Comparison of ENCODE assay signal across 11 mouse cellular contexts in genomic region chr6:31638434-31639220, GRCm38 (mm10).
DNase-seq lines count a peak whose midpoint lies in the region; ATAC-seq lines count a peak whose summit lies in the region.
"Had no signal": no experiment of that assay in that cellular context is flagged by ENCODE, and none has a peak within 500 bp of the region (broad histone marks: within the 10 kb centered on the region; RNA-seq: fewer than 3 reads in every experiment).

No protein-coding gene starts in this region.

- H3K4me3 ChIP-seq in hindbrain, embryonic 15.5 days: no peak overlapping the region
- H3K4me3 ChIP-seq: embryonic facial prominence, embryonic 12.5 days; stomach, embryonic 15.5 days had no signal

- 36% methylated on average over 13 of the region's 13 CpGs for WGBS in hindbrain, embryonic 15.5 days

- H3K4me1 ChIP-seq in hindbrain, embryonic 15.5 days (replicated peaks): peaks cover 8% of the 10 kb centered on the region; the same call in 1 of the 2 replicates

- ATAC-seq in hindbrain, embryonic 15.5 days (ENCODE audit: low FRiP score, low read depth): no peak
- ATAC-seq: Patski had no signal

- H3K27ac ChIP-seq in hindbrain, embryonic 15.5 days (replicated peaks): no peak overlapping the region
- H3K27ac ChIP-seq: embryonic facial prominence, embryonic 12.5 days; stomach, embryonic 15.5 days had no signal

- H3K4me2 ChIP-seq in hindbrain, embryonic 15.5 days: 0 out of 2 replicates have a peak overlapping the region, but pooled peaks have one; percentile 12
- H3K4me2 ChIP-seq: embryonic facial prominence, embryonic 12.5 days; stomach, embryonic 15.5 days had no signal

- no peaks in the 10 kb centered on the region for H3K9me3 ChIP-seq in hindbrain, embryonic 15.5 days
- H3K9me3 ChIP-seq: embryonic facial prominence, embryonic 12.5 days; stomach, embryonic 15.5 days had no signal

- no peak overlapping the region for H3K9ac ChIP-seq in hindbrain, embryonic 15.5 days
- H3K9ac ChIP-seq: embryonic facial prominence, embryonic 12.5 days; stomach, embryonic 15.5 days had no signal

- peak; percentile 16 for DNase-seq in embryo, embryonic 10 days (ENCODE audit: low spot score)
- no peak for DNase-seq in embryo, embryonic 11 days
- peak; percentile 27 for DNase-seq in layer of hippocampus, adult 11-12 months (ENCODE audit: low spot score)
- no peak for DNase-seq in layer of hippocampus, adult 18-20 months (ENCODE audit: low spot score in 2 of 2)
- DNase-seq in R1 (ENCODE audit: low read depth, low spot score): peak; percentile 74
- no peak for DNase-seq in thymus, postnatal 14 days
- DNase-seq in spleen, adult 18-20 months: no peak

- no peaks in the 10 kb centered on the region for H3K36me3 ChIP-seq in hindbrain, embryonic 15.5 days
- H3K36me3 ChIP-seq: embryonic facial prominence, embryonic 12.5 days; stomach, embryonic 15.5 days had no signal

- peaks cover 6% of the 10 kb centered on the region; the same call in 1 of the 2 replicates for H3K27me3 ChIP-seq in hindbrain, embryonic 15.5 days
- H3K27me3 ChIP-seq: Patski; stomach, embryonic 15.5 days had no signal

Comparison
In these comparisons a context has a peak if more than half of its experiments do, and no peak if none do; other contexts are left out.
1. DNase-seq: peak in embryo, embryonic 10 days (single experiment), layer of hippocampus, adult 11-12 months (single experiment) and R1 (single experiment); none in embryo, embryonic 11 days (single experiment), layer of hippocampus, adult 18-20 months (0 of 2), thymus, postnatal 14 days (single experiment) and spleen, adult 18-20 months (0 of 2).